Mouse (Mus musculus) central nervous system, embryonic 11.5 days (tissue): ENCODE results near the gene Zfr. TPM values are rescaled to one million over a fixed set of nuclear protein-coding genes. Genes with fewer than 3 reads are reported as not detected.

Source experiments
- polyA plus RNA-seq: library from polyadenylated mRNA; depleted of rRNA; stranded (reverse); fragments of >200 nt; gene quantifications from 2 replicates; pipeline ENCODE4 v1.2.3, GENCODE M21; 2012; rRNA removed

The Zfr gene
- 78.4 and 103 TPM in 2 replicates for polyA plus RNA-seq

GRCm38 (mm10) chr15:12117242-12118092, at the start of gene Zfr:
Zfr (plus strand) TSS chr15:12117831.

GRCm38 (mm10) chr15:12204319-12205159, 86.9 kb downstream of the Zfr start, which contains the start of gene Mtmr12:
Mtmr12 (plus strand) TSS chr15:12205028.

Other genes starting within 250 kb of the Zfr start
- 8.8 and 9.6 TPM in 2 replicates for gene Npr3, start 210.5 kb upstream of the Zfr start, polyA plus RNA-seq
- 287 and 373 TPM in 2 replicates for gene Sub1, start 120.8 kb upstream of the Zfr start, polyA plus RNA-seq
- 12.2 and 18.7 TPM in 2 replicates for gene Mtmr12, start 87.2 kb downstream of the Zfr start, polyA plus RNA-seq
- 76.5 and 87.6 TPM in 2 replicates for gene Golph3, start 203.6 kb downstream of the Zfr start, polyA plus RNA-seq
- gene 1810049J17Rik, start 204.1 kb downstream of the Zfr start, polyA plus RNA-seq = not detected in 2 replicates